ENCODE assay signal across 8 mouse cellular contexts in genomic region chr17:48582486-48582990, GRCm38 (mm10).
A peak's percentile ranks its signal among the peaks of the same experiment; 100 is the strongest.
DNase-seq lines count a peak whose midpoint lies in the region; ATAC-seq and TF ChIP-seq lines count a peak whose summit lies in the region.
"Had no signal": no experiment of that assay in that cellular context is flagged by ENCODE, and none has a peak within 500 bp of the region (broad histone marks: within the 10 kb centered on the region; RNA-seq: fewer than 3 reads in every experiment).

No protein-coding gene starts in this region.

- no peaks in the 10 kb centered on the region for H3K36me3 ChIP-seq in lung, embryonic 15.5 days
- H3K36me3 ChIP-seq in forebrain, embryonic 15.5 days = no peaks in the 10 kb centered on the region
- H3K36me3 ChIP-seq in liver, postnatal 0 days (replicated peaks; ENCODE audit: insufficient read depth, low read length) = no peaks in the 10 kb centered on the region

- no peaks in the 10 kb centered on the region for H3K27me3 ChIP-seq in lung, embryonic 15.5 days
- H3K27me3 ChIP-seq in forebrain, embryonic 15.5 days = no peaks in the 10 kb centered on the region
- no peaks in the 10 kb centered on the region for H3K27me3 ChIP-seq in liver, postnatal 0 days (ENCODE audit: insufficient read depth, low read length)

- ATAC-seq in lung, embryonic 15.5 days (ENCODE audit: borderline replicate concordance, extremely low read depth, low FRiP score, low TSS enrichment) = no peak
- peak; percentile 9; the same call in 1 of the 2 replicates for ATAC-seq in forebrain, embryonic 15.5 days (replicated peaks)
- ATAC-seq in liver, postnatal 0 days = no peak

- no peak for TF ChIP-seq EP300 in liver, postnatal 0 days (IDR thresholded peaks at IDR 0.05; ENCODE audit: low read depth)

- TF ChIP-seq CTCF in liver, postnatal 0 days (IDR thresholded peaks at IDR 0.05; ENCODE audit: low read depth) = no peak

- no peak overlapping the region; the same call in 1 of the 2 replicates for H3K4me3 ChIP-seq in lung, embryonic 15.5 days
- peak overlapping the region; percentile 14 for H3K4me3 ChIP-seq in forebrain, embryonic 15.5 days
- H3K4me3 ChIP-seq in liver, postnatal 0 days (ENCODE audit: low read depth, low read length) = no peak overlapping the region

- H3K27ac ChIP-seq in lung, embryonic 15.5 days = no peak overlapping the region
- H3K27ac ChIP-seq in forebrain, embryonic 15.5 days (replicated peaks) = no peak overlapping the region
- no peak overlapping the region for H3K27ac ChIP-seq in liver, postnatal 0 days (ENCODE audit: low read depth)

- WGBS in lung, embryonic 15.5 days = 43% methylated on average over 14 of the region's 14 CpGs
- 40% methylated on average over 14 of the region's 14 CpGs for WGBS in forebrain, embryonic 15.5 days
- 51% methylated on average over 14 of the region's 14 CpGs for WGBS in liver, postnatal 0 days (ENCODE audit: insufficient replicate concordance)

- H3K4me2 ChIP-seq in lung, embryonic 15.5 days = peak overlapping the region; percentile 39; the same call in 1 of the 2 replicates
- peak overlapping the region; percentile 36 for H3K4me2 ChIP-seq in forebrain, embryonic 15.5 days (replicated peaks)
- H3K4me2 ChIP-seq in liver, postnatal 0 days (ENCODE audit: low read depth, low read length) = 0 out of 2 replicates have a peak overlapping the region, but pooled peaks have one; percentile 22

- peaks cover 4% of the 10 kb centered on the region; the same call in 1 of the 2 replicates for H3K4me1 ChIP-seq in lung, embryonic 15.5 days
- H3K4me1 ChIP-seq in forebrain, embryonic 15.5 days = peaks cover 13% of the 10 kb centered on the region
- H3K4me1 ChIP-seq in liver, postnatal 0 days (ENCODE audit: insufficient read depth) = peaks cover 2% of the 10 kb centered on the region; the same call in 1 of the 2 replicates

- DNase-seq in lung, postnatal 14 days = no peak
- DNase-seq in liver, postnatal 0 days = no peak
- DNase-seq in spleen, adult 12 weeks (ENCODE audit: low spot score) = no peak
- no peak for DNase-seq in T-cell, adult 2 months (ENCODE audit: low spot score)
- DNase-seq in spleen, postnatal 4 days (ENCODE audit: low spot score in 2 of 2) = no peak
- DNase-seq: lung, postnatal 10 days had no signal

- H3K9ac ChIP-seq in lung, embryonic 15.5 days = no peak overlapping the region
- H3K9ac ChIP-seq in forebrain, embryonic 15.5 days (replicated peaks) = no peak overlapping the region
- H3K9ac ChIP-seq in liver, postnatal 0 days (replicated peaks) = no peak overlapping the region

- no peaks in the 10 kb centered on the region for H3K9me3 ChIP-seq in lung, embryonic 15.5 days
- H3K9me3 ChIP-seq in forebrain, embryonic 15.5 days = no peaks in the 10 kb centered on the region
- no peaks in the 10 kb centered on the region; the same call in 1 of the 2 replicates for H3K9me3 ChIP-seq in liver, postnatal 0 days (ENCODE audit: low read length)
